Mouse (Mus musculus) lung, postnatal 0 days (tissue): ENCODE results near the gene Slc8a2.

Source experiments
- CTCF ChIP-seq: IDR thresholded peaks from 2 replicates; pipeline ENCODE4 v1.5.1; 2016; ENCODE audit warnings: antibody characterized with exemption, mild to moderate bottlenecking
- EP300 ChIP-seq: IDR thresholded peaks from 2 replicates; pipeline ENCODE4 v1.6.1; 2016; ENCODE audit warnings: antibody characterized with exemption, mild to moderate bottlenecking, control low read depth

DNA sequence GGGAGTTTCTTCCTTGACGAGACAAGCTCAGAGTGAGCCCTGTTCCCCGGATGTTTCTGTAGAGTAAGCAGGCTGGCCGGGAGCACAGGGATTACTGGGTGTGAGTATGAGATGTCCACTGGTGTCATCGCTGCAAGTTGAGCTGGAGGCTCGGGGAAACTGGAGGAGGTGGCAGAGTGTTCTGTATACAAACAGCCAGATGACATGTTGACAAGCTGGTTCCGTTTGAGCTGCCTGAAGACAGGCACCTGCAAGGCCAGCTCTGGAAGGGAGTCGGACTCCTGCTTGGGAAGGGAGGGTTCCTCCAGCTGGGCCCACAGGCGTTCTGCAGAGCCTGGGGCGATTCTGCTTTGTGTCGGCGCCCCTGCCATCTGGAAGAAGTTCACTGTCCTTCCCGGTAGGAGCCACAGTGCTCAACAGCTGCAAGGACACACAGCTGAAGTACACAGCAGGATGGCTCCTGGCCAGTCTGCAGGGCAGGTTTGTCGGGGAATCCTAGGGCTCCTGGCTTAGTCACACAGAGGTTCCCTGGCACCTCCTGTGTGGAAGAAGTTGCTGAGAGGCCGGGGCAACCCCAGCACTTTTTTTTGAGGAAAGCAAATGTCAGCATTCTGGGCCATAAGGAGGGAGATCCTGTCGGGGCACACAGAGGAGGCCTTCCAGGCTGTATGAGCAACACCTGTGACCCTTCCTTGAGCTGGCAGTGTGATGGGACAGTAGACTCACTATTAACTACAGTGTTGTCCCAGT, 27.7 kb upstream of the Slc8a2 start:
- no peak for TF ChIP-seq CTCF
- TF ChIP-seq EP300: no peak
